Mouse (Mus musculus) thymus, postnatal 36 days (tissue): ENCODE data around the gene Gm20388.

Experiments
- DNase-seq, 2 experiments: peaks; one replicate each; pipeline ENCODE4 v3.0.0; 2022; ENCODE audit warnings: mixed read lengths in 2 of 2

The Gm20388 gene

GRCm38 (mm10) chr8:122190349-122191053, 2279.9 kb downstream of the Gm20388 start:
- DNase-seq, result no peak

GRCm38 (mm10) chr8:122191054-122191376, 2280.4 kb downstream of the Gm20388 start:
- DNase-seq, result no peak

DNA sequence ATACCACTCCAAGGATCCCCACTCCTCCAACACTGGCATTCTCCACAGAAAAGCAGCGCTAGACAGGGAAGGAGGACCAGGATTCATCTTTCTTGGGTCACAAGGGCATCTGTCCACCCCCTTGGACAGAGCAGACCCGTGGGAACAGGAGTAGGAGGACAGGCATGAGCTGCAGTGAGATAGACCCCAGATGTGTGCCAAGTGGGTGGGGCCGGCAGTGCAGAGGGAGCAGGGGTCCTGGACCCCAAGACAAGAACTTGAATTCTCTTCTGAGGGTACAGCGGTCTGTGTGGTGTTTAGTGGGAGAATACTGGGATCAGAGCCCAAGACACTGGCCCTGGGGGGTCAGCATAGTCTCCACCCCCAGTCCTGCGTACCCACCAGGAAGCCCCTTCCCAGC, 2282.1 kb downstream of the Gm20388 start:
- DNase-seq, result no peak

DNA sequence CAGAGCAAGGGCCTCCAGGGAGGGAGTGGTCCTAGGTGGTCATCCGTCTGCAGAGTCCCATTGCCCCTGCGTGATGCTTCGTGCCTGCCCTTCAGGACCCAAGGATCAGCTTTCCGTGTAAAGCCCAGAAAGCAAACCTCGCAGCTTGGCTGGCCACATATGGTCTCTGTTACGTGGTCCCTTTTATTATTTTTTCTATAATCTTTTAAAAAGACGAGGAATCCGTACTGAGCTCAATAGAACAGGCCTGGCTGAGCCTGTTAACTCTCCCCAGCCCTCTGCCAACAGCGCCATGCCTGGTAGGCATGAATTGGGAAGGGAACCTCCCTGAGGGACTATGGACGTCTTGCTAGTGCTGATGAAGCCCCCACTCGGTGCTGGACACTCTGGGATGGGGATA, 2282.9 kb downstream of the Gm20388 start:
- no peak for DNase-seq

DNA sequence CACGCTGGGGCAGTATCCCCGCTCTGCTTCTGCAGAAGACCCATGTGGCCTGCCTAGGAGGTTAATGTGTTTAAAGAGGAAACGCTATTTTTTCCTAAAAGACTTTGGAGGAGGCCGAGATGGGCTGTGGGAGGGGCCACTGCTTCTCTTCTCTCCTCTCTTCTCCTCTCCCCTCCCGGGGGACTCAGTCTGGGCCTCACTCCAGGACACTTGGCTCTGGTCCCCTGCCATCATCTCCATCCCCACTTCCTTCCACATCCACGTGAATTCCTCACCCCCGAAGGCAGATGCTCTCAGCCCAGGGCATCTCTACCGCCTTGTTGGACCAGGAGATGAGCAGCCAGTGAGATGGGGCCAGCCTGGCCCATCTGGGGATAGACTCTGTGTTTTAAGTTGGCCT, 2283.8 kb downstream of the Gm20388 start:
- no peak for DNase-seq

DNA sequence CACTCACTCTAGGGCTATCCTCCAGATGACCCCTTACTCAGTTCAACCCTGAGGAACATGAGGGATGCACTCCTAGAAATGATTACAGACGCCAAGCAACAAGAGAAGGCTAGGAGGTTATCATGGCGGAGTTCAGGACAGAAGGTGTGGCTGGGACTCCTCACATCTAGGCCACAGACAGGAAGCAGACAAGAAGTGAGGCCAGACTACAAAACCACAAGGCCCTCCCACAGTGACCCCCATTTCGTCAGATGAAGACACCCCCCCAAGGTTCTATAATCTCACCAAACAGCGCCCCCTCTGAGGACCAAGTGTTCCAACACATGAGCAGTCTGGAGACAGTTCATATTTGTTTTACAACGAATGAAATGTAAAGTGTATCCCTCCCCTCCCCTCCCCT, 2286.7 kb downstream of the Gm20388 start:
- no peak for DNase-seq

GRCm38 (mm10) chr8:122198378-122199025, 2287.9 kb downstream of the Gm20388 start:
- no peak for DNase-seq

DNA sequence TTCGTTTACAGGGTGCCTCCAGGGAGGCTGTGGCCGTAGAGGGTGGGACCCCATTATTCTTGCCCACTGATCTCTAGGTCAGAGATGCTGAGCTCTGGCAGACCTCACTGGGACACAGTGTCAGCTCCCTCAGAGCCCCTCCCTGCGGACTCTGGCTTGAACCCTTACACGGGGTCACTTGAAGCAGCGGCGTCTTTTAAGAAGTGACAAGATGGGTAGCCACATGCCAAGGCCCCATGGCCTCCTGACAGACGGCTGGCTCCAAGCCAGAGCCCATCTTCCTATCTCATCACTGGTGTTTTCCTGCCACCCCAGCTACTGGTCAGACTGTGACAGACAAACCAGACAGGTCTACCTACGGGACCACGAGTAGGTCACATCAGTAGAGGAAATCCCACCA, 2288.6 kb downstream of the Gm20388 start:
- DNase-seq, result no peak

- no peak for DNase-seq
These were observed 2289.2 kb downstream of the Gm20388 start for GRCm38 (mm10) chr8:122199841-122200240.

DNA sequence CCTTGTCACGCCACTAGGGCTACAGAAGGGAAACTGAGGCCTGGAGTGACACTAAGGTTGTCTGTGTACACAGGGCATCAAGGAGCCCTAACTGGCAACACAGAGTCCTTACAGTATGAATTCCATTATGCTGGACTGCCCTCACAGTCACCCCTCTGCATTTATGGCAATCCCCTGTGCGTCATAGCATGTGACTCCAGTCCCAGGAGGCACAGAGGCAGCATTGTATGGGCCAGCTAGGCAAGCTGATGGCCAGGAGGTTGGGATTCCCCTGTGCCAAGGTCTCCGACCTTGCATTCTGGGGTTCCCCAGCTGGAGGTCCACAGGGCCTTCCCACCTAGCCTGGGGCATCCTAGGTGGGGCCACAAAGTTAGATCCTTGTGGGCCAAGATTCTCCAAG, 2300.9 kb downstream of the Gm20388 start:
- DNase-seq, result no peak

GRCm38 (mm10) chr8:122215630-122216029, 2305.0 kb downstream of the Gm20388 start:
- DNase-seq, result no peak

DNA sequence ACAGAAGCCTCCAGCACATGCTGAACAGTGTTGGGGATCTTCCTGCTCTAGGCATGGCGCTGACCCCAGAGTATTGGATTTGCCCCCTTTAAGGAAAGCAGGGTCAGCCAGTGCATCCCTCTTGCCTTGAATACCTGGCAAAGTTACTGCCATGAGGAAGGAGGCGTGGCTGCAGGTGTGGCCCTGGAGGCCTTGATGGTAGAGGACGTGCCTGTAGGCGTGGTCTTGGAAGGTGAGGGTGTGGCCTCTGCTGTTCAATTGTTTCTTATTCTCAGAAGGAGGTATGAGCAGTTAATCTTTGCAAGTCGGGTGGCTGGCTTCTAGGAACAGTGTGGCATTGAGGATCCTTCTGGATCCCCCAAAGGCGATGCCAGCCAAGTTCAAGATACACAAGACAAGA, 2305.8 kb downstream of the Gm20388 start:
- DNase-seq, result no peak

DNA sequence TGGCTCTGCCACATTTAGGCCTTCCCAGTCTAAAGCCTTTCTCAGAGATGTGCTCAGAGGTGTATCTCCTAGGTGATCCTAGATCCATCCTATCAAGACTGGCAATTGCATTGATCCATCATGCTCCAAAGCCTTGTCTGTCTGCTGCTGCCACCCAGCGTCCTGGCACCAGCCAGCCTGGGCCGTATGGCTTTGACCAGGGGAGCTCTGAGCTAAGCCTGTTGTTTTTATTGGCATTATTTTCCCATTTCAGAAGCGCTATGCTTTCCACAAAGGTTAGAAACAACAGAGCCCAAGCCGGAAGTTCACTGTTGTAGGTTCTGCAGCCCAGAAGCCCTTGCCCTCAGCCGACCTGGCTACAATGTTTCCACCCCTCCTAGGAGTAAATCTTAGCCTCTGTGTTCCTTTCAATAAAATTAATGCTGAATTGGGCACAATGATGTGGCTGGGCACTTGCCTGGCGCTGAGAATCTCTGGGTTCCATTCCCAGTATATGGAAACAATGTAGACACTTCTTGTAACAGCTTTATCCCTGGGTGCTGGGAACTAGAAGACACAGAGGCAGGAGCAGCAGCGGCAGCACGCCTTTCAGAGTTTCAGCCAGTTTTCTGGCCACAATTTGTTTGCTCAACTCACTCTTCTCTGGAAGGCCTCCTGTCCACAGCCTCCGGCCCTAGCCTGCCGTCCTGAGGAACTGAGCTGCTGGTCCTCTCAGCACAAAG, 2307.0 kb downstream of the Gm20388 start:
- no peak for DNase-seq

- DNase-seq, result no peak
These were observed 2313.5 kb downstream of the Gm20388 start for GRCm38 (mm10) chr8:122223976-122224649.

DNA sequence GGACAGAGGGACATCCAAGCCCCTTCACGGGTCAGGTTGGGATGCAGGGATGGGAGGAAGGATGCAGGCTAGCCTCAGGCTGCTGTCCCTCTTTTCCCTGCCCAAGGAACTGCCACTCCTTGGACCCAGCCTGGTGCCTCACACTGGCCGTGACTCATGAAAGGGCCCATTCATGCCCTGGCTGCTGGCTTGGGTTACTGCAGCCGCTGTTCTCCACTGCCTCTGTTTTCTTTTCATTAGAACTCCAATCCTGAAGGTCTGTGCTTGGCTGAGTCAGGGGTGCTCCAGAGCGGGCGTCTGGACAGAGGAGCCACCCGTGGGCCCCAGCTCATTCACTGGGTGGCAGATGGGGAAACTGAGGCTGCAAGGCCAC, 2314.0 kb downstream of the Gm20388 start:
- DNase-seq, result no peak

DNA sequence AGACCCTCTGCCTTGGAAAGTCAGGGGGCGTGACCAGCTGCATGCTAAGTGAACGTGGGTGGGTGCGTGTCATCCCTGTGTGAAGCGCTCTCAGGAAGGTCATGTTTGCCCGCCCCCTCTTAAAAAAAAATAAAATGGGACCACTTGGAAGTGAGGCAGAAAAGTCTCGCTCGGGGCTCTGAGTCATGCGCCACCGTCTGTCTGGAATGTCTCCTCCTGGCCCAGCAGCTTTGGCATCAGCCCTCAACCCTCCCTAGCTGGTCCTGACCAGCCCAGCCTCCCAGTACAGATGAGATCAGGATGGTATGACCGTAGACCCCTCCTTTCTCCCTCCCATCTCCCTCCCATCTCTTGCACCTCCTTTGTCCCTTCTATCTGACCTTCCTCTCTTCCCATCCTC, 2314.8 kb downstream of the Gm20388 start:
- no peak for DNase-seq

DNA sequence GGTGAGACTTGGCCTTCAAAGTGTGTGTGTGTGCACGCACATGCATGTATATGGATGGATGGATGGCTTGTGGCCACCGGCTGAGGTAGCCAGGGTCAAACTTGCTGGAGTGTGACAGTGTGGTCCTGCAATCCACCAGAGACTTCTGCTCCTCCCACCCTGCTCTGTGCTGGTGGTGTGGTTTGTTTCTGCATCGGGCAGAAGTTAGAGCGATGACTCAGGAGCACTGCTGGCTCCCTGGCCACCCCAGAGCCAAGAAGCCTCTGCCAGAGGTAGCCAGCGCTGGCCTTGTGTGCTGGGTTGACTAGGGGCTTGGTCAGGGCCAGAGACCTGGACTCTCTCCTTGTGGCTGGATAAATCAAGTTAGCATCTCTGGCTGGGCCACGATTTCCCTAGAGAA, 2316.7 kb downstream of the Gm20388 start:
- no peak for DNase-seq

- DNase-seq, result no peak
These were observed 2318.3 kb downstream of the Gm20388 start for GRCm38 (mm10) chr8:122228792-122229575.

DNA sequence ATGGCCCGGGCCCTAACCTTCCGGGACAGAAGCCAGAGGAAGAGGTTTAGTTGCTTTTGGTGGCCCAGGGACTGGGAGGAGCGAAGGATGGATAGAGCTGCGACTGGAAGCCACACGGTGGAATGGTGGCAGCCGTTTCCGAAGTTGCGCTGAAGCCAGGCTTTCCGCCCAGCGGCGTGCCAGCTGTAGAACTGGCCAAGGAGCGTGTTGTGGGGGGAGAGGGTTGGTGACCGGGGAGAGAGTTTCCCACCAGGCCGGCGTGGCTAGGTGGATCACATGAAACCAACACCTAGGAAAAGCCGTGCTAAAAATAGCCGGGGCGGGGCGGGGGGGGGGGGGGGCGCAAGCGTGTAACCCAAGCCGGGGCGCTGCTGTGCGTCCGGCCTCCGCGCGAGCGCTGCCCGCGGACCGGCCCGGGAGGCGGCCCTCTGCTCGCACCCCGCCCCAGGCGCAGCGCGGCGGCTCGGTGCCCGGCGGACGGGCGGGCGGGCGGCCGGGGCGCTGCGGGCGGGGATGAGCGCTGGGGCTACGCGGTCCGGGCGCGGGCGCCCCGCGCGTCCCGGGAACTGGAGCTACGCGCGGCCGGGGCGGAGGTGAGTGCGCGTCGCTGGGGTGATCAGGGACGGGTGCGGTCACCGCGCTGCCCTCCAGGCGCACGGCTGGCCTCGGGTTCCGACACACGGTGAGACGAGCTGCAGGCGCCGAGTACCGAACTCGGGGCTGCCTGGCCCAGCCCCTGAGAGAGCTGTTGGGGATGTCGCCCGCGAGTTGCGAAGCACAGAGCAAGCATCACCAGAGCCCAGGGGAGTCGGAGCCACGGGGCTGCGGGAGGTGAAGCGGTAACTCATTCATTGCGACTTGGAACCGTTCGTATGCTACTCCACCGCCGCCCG, 2319.4 kb downstream of the Gm20388 start:
- no peak for DNase-seq

DNA sequence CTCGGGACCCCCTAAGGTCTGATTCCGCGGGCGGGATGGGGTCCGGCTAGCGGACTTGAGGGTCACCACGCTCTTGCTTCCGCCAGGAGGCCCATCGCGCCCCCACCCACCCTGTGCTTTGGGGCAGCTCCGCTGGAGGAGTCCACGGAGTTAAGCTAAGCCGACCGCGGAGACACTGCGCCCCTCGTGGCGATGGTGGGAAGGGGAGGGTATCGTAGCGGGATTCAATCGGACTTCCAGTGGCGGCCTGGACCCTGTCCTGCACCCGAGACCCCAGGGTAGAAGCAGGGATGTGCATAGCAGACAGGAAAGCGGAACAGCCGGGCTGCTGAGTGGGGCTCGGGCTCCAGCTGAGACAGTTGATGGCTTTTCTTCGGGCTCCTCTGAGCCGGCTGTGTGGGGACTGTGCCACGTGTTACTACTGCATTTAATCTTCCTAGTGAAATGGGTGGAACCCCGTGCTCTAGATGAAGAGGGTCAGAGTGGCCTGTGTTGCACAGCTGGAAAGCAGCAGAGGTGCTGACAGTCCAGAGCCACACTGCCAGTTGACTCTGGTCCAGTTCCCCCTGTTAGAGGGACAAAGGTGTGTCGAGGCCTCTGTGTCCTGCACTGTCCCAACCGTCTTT, 2320.2 kb downstream of the Gm20388 start:
- DNase-seq, result peak; percentile 51 to 59

DNA sequence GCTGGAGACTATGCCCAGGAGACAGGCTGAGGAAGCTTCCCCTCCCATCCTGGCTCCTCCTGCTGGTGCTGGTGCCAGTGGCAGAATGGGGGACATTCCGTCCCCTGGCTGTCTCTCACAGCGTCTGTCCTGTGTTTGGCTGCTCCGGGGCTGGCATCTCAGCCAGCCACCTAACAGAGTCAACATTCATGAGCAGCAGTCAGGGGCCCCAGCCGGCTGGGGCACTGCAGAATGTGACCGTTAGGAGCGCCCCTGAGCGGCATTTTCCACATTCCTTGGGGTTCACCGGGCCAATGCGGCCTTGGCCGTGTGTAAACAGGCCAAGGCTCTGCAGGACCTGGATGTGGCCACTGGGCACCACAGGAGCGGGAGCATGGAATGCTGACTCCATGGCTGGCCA, 2323.4 kb downstream of the Gm20388 start:
- DNase-seq, result no peak
